ENCODE assay signal across 8 mouse cellular contexts in genomic region chr19:18671056-18671741, GRCm38 (mm10). TPM values are rescaled to one million over a fixed set of nuclear protein-coding genes. Genes with fewer than 3 reads are reported as not detected.
A peak's percentile ranks its signal among the peaks of the same experiment; 100 is the strongest.
DNase-seq lines count a peak whose midpoint lies in the region; ATAC-seq and TF ChIP-seq lines count a peak whose summit lies in the region.

No protein-coding gene starts in this region.

- TF ChIP-seq CTCF in heart, postnatal 0 days (IDR thresholded peaks at IDR 0.05; ENCODE audit: low read depth): no peak
- TF ChIP-seq CTCF in lung, embryonic 14.5 days (IDR thresholded peaks at IDR 0.05; ENCODE audit: low read depth): no peak

- peak; percentile 38 to 41 for DNase-seq in CD8-positive naive resting alpha-beta T cell, adult 2 months (ENCODE audit: low read depth in 2 of 2, low spot score in 2 of 2)
- peak; percentile 59 to 67 for DNase-seq in adrenal gland, postnatal 36 days
- DNase-seq in embryonic facial prominence, embryonic 14.5 days (ENCODE audit: low spot score): peak; percentile 50
- peak; percentile 44 for DNase-seq in heart, postnatal 0 days (ENCODE audit: low spot score)
- DNase-seq in layer of hippocampus, adult 18-20 months (ENCODE audit: low spot score in 2 of 2): peak; percentile 23 to 49
- DNase-seq in lung, embryonic 14.5 days: peak; percentile 60
- peak; percentile 37 for DNase-seq in ovary, postnatal 14 days (ENCODE audit: low spot score)
- DNase-seq in thymus, postnatal 14 days: peak; percentile 66

- no peaks in the 10 kb centered on the region for H3K27me3 ChIP-seq in embryonic facial prominence, embryonic 14.5 days (replicated peaks; ENCODE audit: control insufficient read depth, insufficient read depth, low read length)
- H3K27me3 ChIP-seq in heart, postnatal 0 days (ENCODE audit: control insufficient read depth, insufficient read depth, low read length): no peaks in the 10 kb centered on the region
- no peaks in the 10 kb centered on the region for H3K27me3 ChIP-seq in lung, embryonic 14.5 days (ENCODE audit: insufficient read depth, low read length)

- peak overlapping the region; percentile 86 for H3K27ac ChIP-seq in embryonic facial prominence, embryonic 14.5 days (replicated peaks; ENCODE audit: low read depth, low read length)
- H3K27ac ChIP-seq in heart, postnatal 0 days (ENCODE audit: low read depth): peak overlapping the region; percentile 93
- H3K27ac ChIP-seq in lung, embryonic 14.5 days (ENCODE audit: low read depth): peak overlapping the region; percentile 88

- ATAC-seq in embryonic facial prominence, embryonic 14.5 days (ENCODE audit: low read depth): peak; percentile 66
- ATAC-seq in heart, postnatal 0 days (ENCODE audit: insufficient read depth, low read depth): peak; percentile 66
- ATAC-seq in lung, embryonic 14.5 days (ENCODE audit: insufficient read depth): peak; percentile 78

- no peaks in the 10 kb centered on the region for H3K36me3 ChIP-seq in embryonic facial prominence, embryonic 14.5 days (ENCODE audit: control insufficient read depth, insufficient read depth, low read length)
- H3K36me3 ChIP-seq in heart, postnatal 0 days (replicated peaks; ENCODE audit: control insufficient read depth, insufficient read depth, low read length): no peaks in the 10 kb centered on the region
- no peaks in the 10 kb centered on the region for H3K36me3 ChIP-seq in lung, embryonic 14.5 days (ENCODE audit: insufficient read depth)

- H3K9me3 ChIP-seq in embryonic facial prominence, embryonic 14.5 days (ENCODE audit: control insufficient read depth, low read length): no peaks in the 10 kb centered on the region
- H3K9me3 ChIP-seq in heart, postnatal 0 days (replicated peaks; ENCODE audit: control insufficient read depth, low read length): no peaks in the 10 kb centered on the region
- no peaks in the 10 kb centered on the region for H3K9me3 ChIP-seq in lung, embryonic 14.5 days (ENCODE audit: low read depth, low read length)

- TF ChIP-seq EP300 in heart, postnatal 0 days (IDR thresholded peaks at IDR 0.05; ENCODE audit: low read depth): no peak

- peak overlapping the region; percentile 82 for H3K4me3 ChIP-seq in embryonic facial prominence, embryonic 14.5 days (ENCODE audit: low read depth, low read length)
- H3K4me3 ChIP-seq in heart, postnatal 0 days (ENCODE audit: low read depth, low read length): peak overlapping the region; percentile 93
- H3K4me3 ChIP-seq in lung, embryonic 14.5 days (ENCODE audit: low read depth, low read length): peak overlapping the region; percentile 76

- H3K4me1 ChIP-seq in embryonic facial prominence, embryonic 14.5 days (ENCODE audit: control insufficient read depth, insufficient read depth, low read length): peaks cover 19% of the 10 kb centered on the region
- peaks cover 19% of the 10 kb centered on the region for H3K4me1 ChIP-seq in heart, postnatal 0 days (ENCODE audit: control insufficient read depth, insufficient read depth)
- peaks cover 12% of the 10 kb centered on the region for H3K4me1 ChIP-seq in lung, embryonic 14.5 days (ENCODE audit: insufficient read depth)

- H3K4me2 ChIP-seq in embryonic facial prominence, embryonic 14.5 days (ENCODE audit: low read depth, low read length): peak overlapping the region; percentile 67
- peak overlapping the region; percentile 87 for H3K4me2 ChIP-seq in heart, postnatal 0 days (ENCODE audit: low read depth, low read length)
- H3K4me2 ChIP-seq in lung, embryonic 14.5 days: peak overlapping the region; percentile 69

- peak overlapping the region; percentile 86 for H3K9ac ChIP-seq in embryonic facial prominence, embryonic 14.5 days (ENCODE audit: low read depth, low read length)
- peak overlapping the region; percentile 90 for H3K9ac ChIP-seq in heart, postnatal 0 days (replicated peaks; ENCODE audit: low read depth, low read length)
- peak overlapping the region; percentile 85 for H3K9ac ChIP-seq in lung, embryonic 14.5 days

- WGBS in embryonic facial prominence, embryonic 14.5 days: 0% methylated on average over 48 of the region's 64 CpGs
- under 1% methylated on average over 58 of the region's 64 CpGs for WGBS in heart, postnatal 0 days
- WGBS in lung, embryonic 14.5 days: under 1% methylated on average over 62 of the region's 64 CpGs

RNA-seq across cellular contexts. Expression of gene Carnmt1, which starts 0.6 kb away (rescaled TPM):
- 10 to 100 TPM; 26.9 to 27.9 TPM for total RNA-seq in adrenal gland, postnatal 36 days (2021)
- 37.5 and 40.2 TPM in 2 replicates for polyA plus RNA-seq in embryonic facial prominence, embryonic 14.5 days (2014; fragmentation: Nextera tagmentation; extraction: Ambion mirVana)
- total RNA-seq in heart, postnatal 0 days (2014; rRNA removed; ENCODE audit: low replicate concordance): 15.3 and 24.6 TPM in 2 replicates
- 28.6 and 30.9 TPM in 2 replicates for polyA plus RNA-seq in heart, postnatal 0 days (2015; fragmentation: Nextera tagmentation; extraction: Ambion mirVana)
- total RNA-seq in layer of hippocampus, adult 18-20 months (2021): 10 to 100 TPM; 11.0 to 11.6 TPM
- polyA plus RNA-seq in lung, embryonic 14.5 days (2014; fragmentation: Nextera tagmentation; extraction: Ambion mirVana): 37.8 and 44.0 TPM in 2 replicates

RNA-seq across cellular contexts. Expression of gene Nmrk1, which starts 39.4 kb away (rescaled TPM):
- 10 to 100 TPM in 1 of 2 experiments, 1 to 10 TPM in 1; 9.0 to 17.7 TPM for total RNA-seq in adrenal gland, postnatal 36 days (2021)
- 8.6 and 9.8 TPM in 2 replicates for polyA plus RNA-seq in embryonic facial prominence, embryonic 14.5 days (2014; fragmentation: Nextera tagmentation; extraction: Ambion mirVana)
- 1.6 and 13.8 TPM in 2 replicates for total RNA-seq in heart, postnatal 0 days (2014; rRNA removed; ENCODE audit: low replicate concordance)
- 6.7 TPM in 2 replicates for polyA plus RNA-seq in heart, postnatal 0 days (2015; fragmentation: Nextera tagmentation; extraction: Ambion mirVana)
- 1 to 10 TPM; 8.7 to 9.3 TPM for total RNA-seq in layer of hippocampus, adult 18-20 months (2021)
- polyA plus RNA-seq in lung, embryonic 14.5 days (2014; fragmentation: Nextera tagmentation; extraction: Ambion mirVana): 8.1 and 8.4 TPM in 2 replicates

RNA-seq across cellular contexts. Expression of gene Ostf1, which starts 39.6 kb away (rescaled TPM):
- 100 to 1,000 TPM; 127 to 163 TPM for total RNA-seq in adrenal gland, postnatal 36 days (2021)
- polyA plus RNA-seq in embryonic facial prominence, embryonic 14.5 days (2014; fragmentation: Nextera tagmentation; extraction: Ambion mirVana): 105 and 116 TPM in 2 replicates
- 81.7 and 82.7 TPM in 2 replicates for total RNA-seq in heart, postnatal 0 days (2014; rRNA removed; ENCODE audit: low replicate concordance)
- 89.2 and 89.3 TPM in 2 replicates for polyA plus RNA-seq in heart, postnatal 0 days (2015; fragmentation: Nextera tagmentation; extraction: Ambion mirVana)
- total RNA-seq in layer of hippocampus, adult 18-20 months (2021): 10 to 100 TPM; 25.0 to 27.0 TPM
- 72.9 and 75.1 TPM in 2 replicates for polyA plus RNA-seq in lung, embryonic 14.5 days (2014; fragmentation: Nextera tagmentation; extraction: Ambion mirVana)

RNA-seq across cellular contexts. Expression of gene D030056L22Rik, which starts 41.8 kb away (rescaled TPM):
- total RNA-seq in adrenal gland, postnatal 36 days (2021): 10 to 100 TPM; 15.0 to 15.8 TPM
- 29.0 and 32.1 TPM in 2 replicates for polyA plus RNA-seq in embryonic facial prominence, embryonic 14.5 days (2014; fragmentation: Nextera tagmentation; extraction: Ambion mirVana)
- 16.9 and 33.9 TPM in 2 replicates for total RNA-seq in heart, postnatal 0 days (2014; rRNA removed; ENCODE audit: low replicate concordance)
- polyA plus RNA-seq in heart, postnatal 0 days (2015; fragmentation: Nextera tagmentation; extraction: Ambion mirVana): 14.6 and 18.8 TPM in 2 replicates
- total RNA-seq in layer of hippocampus, adult 18-20 months (2021): 10 to 100 TPM; 23.6 to 24.1 TPM
- polyA plus RNA-seq in lung, embryonic 14.5 days (2014; fragmentation: Nextera tagmentation; extraction: Ambion mirVana): 42.4 and 43.4 TPM in 2 replicates

Comparison
In these comparisons a context has a peak if more than half of its experiments do, and no peak if none do; other contexts are left out.
1. Peak in every context shown above with its lines: DNase-seq, ATAC-seq, H3K4me3 ChIP-seq and H3K27ac ChIP-seq.